Mouse (Mus musculus) granulocyte monocyte progenitor cell, adult 5-6 weeks (primary cell): ENCODE results near the gene Atg7. TPM values are rescaled to one million over a fixed set of nuclear protein-coding genes. Genes with fewer than 3 reads are reported as not detected.

Experiments used
- ATAC-seq: replicated peaks from 2 replicates; pipeline ENCODE4 v1.8.0; 2016; ENCODE audit warnings: mild to moderate bottlenecking, moderate TSS enrichment, inconsistent platforms; ENCODE audit not compliant: poor library complexity, severe bottlenecking
- total RNA-seq, 2 experiments: library from RNA; stranded (forward) in 1 of 2; stranded (reverse) in 1 of 2; fragments of 200-712, 200-1000 nt in 1 of 2; fragments of >200 nt in 1 of 2; fragmentation: Nextera tagmentation in 1 of 2; gene quantifications; 2 replicates each; pipeline ENCODE4 v1.2.3; 2014 to 2017

Gene Atg7
- total RNA-seq, 2 experiments from 2014 or later, result 16.9 to 36.4 TPM

- peak; percentile 40 for ATAC-seq
Observed at GRCm38 (mm10) chr6:114842863-114843262, 200.0 kb downstream of the Atg7 start.

DNA sequence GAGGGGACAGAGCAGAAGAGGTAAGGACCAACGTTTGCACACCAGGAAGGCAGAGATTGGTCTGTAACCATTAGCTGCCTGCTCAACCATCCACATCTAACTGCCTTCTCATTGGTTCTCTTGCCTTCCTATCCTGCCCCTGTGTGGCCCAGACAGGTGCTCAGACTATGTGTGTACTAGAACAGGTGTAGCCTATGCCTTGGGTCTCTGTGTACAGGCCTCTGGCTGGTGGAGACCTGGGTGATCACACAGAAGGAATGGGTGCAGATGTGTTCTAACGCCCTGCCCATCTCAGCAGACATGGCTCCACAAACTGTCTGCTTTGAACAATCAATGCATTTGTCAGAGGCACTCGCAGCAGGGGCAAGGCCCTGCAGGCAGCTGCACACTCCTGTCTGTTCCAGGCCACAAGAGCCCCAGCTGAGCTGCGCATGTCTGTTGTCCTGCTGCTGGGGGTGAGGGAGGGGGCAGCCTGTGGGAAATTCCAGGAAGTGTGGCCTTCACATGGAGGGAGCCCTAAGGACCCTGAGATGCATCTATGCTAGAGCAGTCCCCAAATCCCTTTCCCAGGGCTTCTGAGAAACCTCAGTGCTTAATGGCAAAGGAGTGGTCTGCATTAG lies 203.4 kb downstream of the Atg7 start:
- ATAC-seq, result no peak

DNA sequence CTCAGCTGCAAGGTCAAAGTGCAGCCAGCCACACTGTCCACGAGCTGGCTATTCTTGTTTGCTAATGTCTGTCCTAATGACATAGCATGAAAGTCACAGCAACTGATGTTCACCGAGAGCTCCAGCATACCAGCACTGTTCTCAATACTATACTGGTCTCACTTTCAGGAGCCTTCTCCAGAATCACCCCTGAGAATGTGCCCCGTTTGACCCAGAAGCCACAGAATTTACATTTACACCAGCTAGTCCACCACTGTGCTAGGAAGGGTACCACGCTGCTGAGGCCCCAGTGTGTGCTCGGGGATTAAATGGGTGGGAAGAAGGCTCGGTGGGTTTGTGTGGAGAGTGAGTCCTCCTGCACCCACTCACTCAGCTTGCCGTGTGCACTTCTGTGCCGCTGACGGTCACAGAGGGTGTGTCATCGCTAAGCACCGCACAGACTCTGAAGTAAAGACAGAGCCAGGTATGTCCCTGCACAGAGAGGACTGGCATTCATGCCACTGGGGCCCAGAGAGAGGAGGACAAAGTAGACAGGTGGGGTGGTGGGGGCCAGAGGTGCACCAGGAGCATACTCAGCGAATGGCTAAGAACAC lies 204.8 kb downstream of the Atg7 start:
- ATAC-seq, result no peak

GRCm38 (mm10) chr6:114848761-114849160 lies 205.9 kb downstream of the Atg7 start:
- peak; percentile 30 for ATAC-seq

GRCm38 (mm10) chr6:114849787-114850186 lies 206.9 kb downstream of the Atg7 start:
- ATAC-seq, result peak; percentile 82

- ATAC-seq, result no peak
Observed at GRCm38 (mm10) chr6:114851688-114852087, 208.8 kb downstream of the Atg7 start.

GRCm38 (mm10) chr6:114852739-114853138 lies 209.8 kb downstream of the Atg7 start:
- ATAC-seq, result no peak

DNA sequence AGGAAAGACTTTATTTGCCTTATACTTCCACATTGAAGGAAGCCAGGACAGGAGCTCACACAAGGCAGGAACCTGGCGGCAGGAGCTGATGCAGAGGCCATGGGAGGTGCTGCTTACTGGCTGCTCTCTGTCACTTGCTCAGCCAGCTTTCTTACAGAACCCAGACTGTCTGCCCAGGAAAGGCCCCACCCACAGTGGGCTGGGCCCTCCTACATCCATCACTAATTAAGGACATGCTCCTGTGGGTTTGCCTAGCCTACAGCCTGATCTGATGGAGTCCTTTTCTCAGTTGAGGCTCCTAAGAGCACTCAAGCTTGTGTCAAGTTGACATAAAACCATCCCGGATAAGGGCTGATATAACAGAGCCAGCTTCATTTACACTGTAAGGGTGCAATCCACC lies 211.5 kb downstream of the Atg7 start:
- ATAC-seq, result no peak

- ATAC-seq, result no peak
Observed at GRCm38 (mm10) chr6:114855644-114856043, 212.7 kb downstream of the Atg7 start.

- no peak for ATAC-seq
Observed at GRCm38 (mm10) chr6:114856501-114856900, 213.6 kb downstream of the Atg7 start.

GRCm38 (mm10) chr6:114857996-114858721 lies 215.3 kb downstream of the Atg7 start:
- ATAC-seq, result no peak

- no peak for ATAC-seq
Observed at GRCm38 (mm10) chr6:114858722-114859053, 215.8 kb downstream of the Atg7 start.

GRCm38 (mm10) chr6:114860677-114861568 lies 218.0 kb downstream of the Atg7 start:
- ATAC-seq, result no peak

DNA sequence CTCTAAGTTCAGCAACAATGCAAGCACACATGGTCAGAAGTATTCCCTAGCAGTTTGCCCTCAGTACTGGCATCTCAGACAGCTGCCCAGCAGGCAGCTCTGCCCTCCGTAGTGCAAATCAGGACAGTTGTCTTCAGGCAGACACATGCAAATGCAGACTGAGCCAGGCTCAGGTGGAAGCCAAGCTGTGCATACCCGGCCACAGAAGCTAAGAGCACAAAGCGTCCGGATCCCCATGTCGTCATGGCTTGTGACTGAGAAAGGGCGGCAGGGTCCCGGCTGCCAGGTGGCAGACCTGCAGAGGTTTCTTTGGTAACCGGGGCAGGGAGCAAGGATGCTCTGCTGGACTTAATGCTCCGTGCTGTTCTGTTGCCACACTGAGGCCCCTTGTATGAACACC lies 218.7 kb downstream of the Atg7 start:
- no peak for ATAC-seq

DNA sequence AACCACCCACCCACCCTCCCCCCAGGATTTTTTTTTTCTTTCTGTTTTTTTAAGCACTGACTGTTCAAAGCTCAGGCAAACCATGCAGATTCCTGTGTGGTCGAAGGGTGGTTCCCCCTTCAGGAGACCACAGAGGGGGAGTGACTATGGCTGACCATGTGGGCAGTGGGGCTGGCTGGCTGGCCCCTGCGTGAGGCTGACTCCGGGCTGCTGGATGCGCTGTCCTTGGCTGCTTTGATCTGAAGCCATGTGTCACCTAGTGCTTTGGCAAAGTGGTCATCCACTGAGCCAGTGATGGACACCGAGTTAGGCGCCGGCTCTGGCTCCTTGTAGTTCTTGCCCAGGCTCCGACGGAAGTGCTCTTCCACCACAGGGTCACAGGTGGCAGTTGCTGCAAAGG lies 219.1 kb downstream of the Atg7 start:
- ATAC-seq, result no peak

GRCm38 (mm10) chr6:114863501-114863900 lies 220.6 kb downstream of the Atg7 start:
- ATAC-seq, result no peak

DNA sequence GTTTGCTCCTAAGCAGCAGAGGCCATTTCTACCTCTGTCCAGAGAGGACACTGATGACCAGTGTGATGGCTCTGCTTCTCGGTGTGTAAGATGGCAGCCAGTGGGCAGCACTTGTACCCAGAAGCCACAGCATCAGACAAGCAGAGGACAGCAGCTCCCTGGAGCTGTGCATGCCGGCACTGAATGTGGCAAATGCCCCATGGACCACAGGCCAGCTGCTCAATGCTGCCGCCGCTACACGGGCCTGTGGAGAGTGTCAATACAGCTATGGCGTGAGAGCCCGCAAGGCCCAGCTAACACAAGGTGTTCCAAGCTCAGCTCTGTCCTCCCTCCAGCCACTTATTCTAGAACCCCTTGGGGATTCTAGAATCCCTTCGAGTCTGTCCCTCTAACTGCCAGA lies 221.5 kb downstream of the Atg7 start:
- ATAC-seq, result no peak

DNA sequence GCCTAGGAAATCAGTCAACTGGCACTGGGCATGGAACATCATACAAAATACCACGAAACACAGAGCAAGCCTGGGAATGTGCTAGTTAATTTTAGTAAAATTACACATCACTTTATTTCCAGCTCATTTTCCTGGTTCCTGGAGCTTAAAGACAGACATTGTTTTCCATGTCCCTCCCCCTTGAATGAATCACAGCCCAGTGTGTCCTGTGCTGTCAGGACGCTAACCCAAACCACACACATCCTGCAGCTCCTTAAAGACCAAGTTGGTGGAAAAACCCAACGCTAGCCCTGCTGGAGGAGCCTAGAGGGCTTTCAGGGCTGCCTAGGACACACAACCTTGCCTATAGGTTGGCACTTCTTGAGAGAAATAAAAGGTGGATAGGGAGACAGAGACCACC lies 223.2 kb downstream of the Atg7 start:
- no peak for ATAC-seq

DNA sequence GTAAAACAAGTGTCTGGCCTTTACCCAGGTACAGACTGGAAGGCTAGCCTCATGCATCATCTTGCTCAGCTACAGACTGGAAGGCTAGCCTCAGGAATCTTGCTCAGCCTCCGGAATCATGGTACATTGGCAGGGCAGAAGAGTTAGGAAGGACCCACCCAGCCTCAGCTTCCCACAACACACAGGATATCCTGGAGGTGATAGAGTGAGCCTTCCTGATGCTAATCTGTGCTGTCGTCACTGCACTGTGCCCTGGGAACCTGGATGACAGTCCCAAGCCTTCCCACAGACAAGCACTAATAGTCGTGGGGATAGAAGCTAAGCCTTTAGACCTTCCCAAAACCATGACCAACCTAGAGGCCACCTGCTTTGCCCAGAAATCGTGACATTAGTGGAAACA lies 223.7 kb downstream of the Atg7 start:
- no peak for ATAC-seq

GRCm38 (mm10) chr6:114868656-114869055 lies 225.8 kb downstream of the Atg7 start:
- no peak for ATAC-seq

DNA sequence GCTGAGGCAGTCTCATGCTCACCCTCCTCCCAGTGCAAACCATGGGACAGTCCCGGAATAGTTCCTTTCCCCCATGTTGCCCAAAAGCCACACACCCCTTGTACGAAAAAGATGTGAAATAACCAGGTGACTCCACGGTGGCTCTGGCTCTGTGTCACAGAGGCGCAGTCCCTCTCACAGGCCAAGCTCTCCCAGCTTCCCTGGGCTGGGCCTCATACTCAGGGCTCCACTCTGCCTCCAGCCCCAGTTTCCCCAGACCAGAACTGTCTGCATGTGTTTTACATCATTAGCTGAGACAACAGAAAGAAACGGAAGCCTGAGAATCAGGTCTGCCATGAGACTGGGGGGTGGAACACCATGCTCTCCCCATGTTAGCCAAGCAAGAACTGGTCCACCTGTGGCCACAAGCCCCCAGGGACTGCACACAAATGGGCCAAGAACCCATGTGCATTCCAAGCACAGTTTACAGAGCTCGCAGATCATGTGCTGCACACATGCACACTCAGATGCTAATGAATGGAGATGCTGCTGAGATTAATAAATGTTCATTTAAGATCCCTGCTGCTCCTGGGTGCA lies 226.7 kb downstream of the Atg7 start:
- no peak for ATAC-seq
